Mouse (Mus musculus) CD4-positive, CD25-positive, alpha-beta regulatory T cell, adult 2 months (primary cell): ENCODE data around the gene Ube2b.

Source experiments
- DNase-seq: peaks from one replicate; pipeline ENCODE4 v3.0.0-alpha.2; 2012; ENCODE audit warnings: low read depth, low spot score

Gene Ube2b

DNA sequence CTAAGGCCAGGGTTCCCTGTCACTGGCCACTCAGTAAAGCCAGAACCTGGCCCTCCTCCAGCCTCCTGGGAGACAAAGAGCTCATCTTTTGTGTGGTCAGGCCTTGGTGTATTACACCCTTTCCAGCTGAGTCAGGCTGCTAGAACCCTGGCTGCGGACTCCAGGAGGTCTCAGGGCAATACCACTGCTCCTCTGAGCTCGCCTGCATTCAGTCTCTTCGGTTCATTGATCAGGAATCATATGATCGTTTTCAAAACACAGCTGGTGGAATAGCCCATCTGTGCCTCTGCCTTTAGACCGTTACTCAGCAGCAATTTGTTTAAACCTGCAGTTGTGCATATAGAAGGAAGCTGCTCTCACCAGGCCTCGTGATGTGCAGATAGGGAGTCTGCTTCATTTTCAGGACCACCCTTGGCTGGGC is 63.2 kb downstream of the Ube2b start:
- no peak for DNase-seq

DNA sequence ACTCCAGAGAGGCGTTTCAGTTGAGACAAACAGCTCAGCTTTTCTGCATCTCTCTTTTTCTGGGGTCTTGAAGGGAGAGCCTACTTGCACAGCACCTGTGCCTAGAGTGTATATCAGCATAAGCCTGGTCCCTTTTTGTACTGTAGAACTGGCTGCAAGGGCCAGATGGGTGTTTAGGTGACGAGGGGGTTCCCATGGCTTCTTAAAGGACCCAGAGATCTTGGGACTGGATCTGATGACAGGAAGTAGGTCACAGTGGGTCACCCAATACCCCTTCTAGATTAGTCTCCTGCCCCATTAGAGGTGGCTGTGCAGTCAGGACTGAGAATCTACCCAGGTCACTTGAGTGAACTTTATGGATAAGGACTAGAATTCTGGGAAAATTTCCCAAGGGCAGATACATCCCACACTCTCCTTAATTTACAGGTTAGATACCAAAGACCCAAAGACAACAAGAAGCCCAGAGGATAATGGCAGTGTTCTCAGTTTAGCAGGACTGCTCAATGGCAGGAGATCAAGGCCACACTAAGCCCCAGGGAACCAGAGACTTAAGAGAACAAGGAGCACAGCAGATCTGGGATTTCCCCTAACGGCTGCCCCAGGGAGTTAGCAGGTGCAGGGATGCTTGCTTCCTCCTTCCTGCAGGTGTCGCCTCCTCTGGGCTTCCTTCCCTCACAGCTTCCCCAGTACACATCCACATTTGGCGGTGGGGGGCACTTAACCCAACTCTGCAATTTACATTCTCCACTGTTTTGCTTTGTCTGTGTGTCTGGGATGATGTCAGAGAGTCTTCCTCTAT is 64.7 kb downstream of the Ube2b start:
- DNase-seq, result peak; percentile 70
